Mouse (Mus musculus): Measurements from ENCODE around the gene Lgals1. TPM values are rescaled to one million over a fixed set of nuclear protein-coding genes. Genes with fewer than 3 reads are reported as not detected.

Gene Lgals1
- polyA plus RNA-seq, 1 experiment from 2014 or later, result 2,795 TPM

- ATAC-seq (ENCODE audit: insufficient number of reproducible peaks, low FRiP score, low TSS enrichment, low read depth), result no peak
- H3K9me3 ChIP-seq, result no peaks in the 10 kb centered on the region
- H3K4me3 ChIP-seq, result peak overlapping the region; percentile 50
- H3K27ac ChIP-seq, result peak overlapping the region; percentile 70
- peak overlapping the region; percentile 83 for H3K4me2 ChIP-seq
- peaks cover 16% of the 10 kb centered on the region for H3K4me1 ChIP-seq
- 0 out of 2 replicates have a peak overlapping the region, but pooled peaks have one; percentile 48 for H3K9ac ChIP-seq
- H3K27me3 ChIP-seq, result no peaks in the 10 kb centered on the region
- no peaks in the 10 kb centered on the region for H3K36me3 ChIP-seq
- 4% methylated on average over 11 of the region's 11 CpGs for WGBS
Measured at GRCm38 (mm10) chr15:78948152-78948725, 21.7 kb downstream of the Lgals1 start.

GRCm38 (mm10) chr15:78948883-78949282, 22.4 kb downstream of the Lgals1 start:
- Histone ChIP-seq H3K27me3 (no peaks in the 10 kb centered on the region), H3K27ac (no peak overlapping the region), H3K9ac (no peak overlapping the region), H3K36me3 (no peaks in the 10 kb centered on the region), H3K4me2 (peak overlapping the region; percentile 83; the same call in 1 of the 2 replicates), H3K9me3 (no peaks in the 10 kb centered on the region), H3K4me3 (no peak overlapping the region), H3K4me1 (peaks cover 16% of the 10 kb centered on the region)
- WGBS, result 96% methylated on average over 3 of the region's 3 CpGs
- ATAC-seq (ENCODE audit: insufficient number of reproducible peaks, low FRiP score, low TSS enrichment, low read depth), result no peak

GRCm38 (mm10) chr15:78955663-78956062, 29.1 kb downstream of the Lgals1 start:
- no peaks in the 10 kb centered on the region for H3K9me3 ChIP-seq
- no peak overlapping the region for H3K4me2 ChIP-seq
- H3K36me3 ChIP-seq, result peaks cover 3% of the 10 kb centered on the region; the same call in 1 of the 2 replicates
- H3K9ac ChIP-seq, result no peak overlapping the region
- 79% methylated on average over 3 of the region's 3 CpGs for WGBS
- peaks cover 12% of the 10 kb centered on the region for H3K4me1 ChIP-seq
- H3K27me3 ChIP-seq, result no peaks in the 10 kb centered on the region
- no peak for ATAC-seq (ENCODE audit: insufficient number of reproducible peaks, low FRiP score, low TSS enrichment, low read depth)
- H3K4me3 ChIP-seq, result no peak overlapping the region
- no peak overlapping the region for H3K27ac ChIP-seq

- Histone ChIP-seq H3K27ac (no peak overlapping the region), H3K36me3 (peaks cover 3% of the 10 kb centered on the region; the same call in 1 of the 2 replicates), H3K4me1 (peaks cover 12% of the 10 kb centered on the region), H3K27me3 (no peaks in the 10 kb centered on the region), H3K9me3 (no peaks in the 10 kb centered on the region), H3K4me2 (no peak overlapping the region), H3K9ac (no peak overlapping the region), H3K4me3 (no peak overlapping the region)
- 75% methylated on average over 4 of the region's 4 CpGs for WGBS
- ATAC-seq (ENCODE audit: insufficient number of reproducible peaks, low FRiP score, low TSS enrichment, low read depth), result no peak
Measured at GRCm38 (mm10) chr15:78956351-78956750, 29.8 kb downstream of the Lgals1 start.

GRCm38 (mm10) chr15:78957021-78957420, 30.5 kb downstream of the Lgals1 start:
- Histone ChIP-seq H3K4me2 (peak overlapping the region; percentile 17; the same call in 1 of the 2 replicates), H3K4me1 (peaks cover 12% of the 10 kb centered on the region), H3K9me3 (no peaks in the 10 kb centered on the region), H3K9ac (no peak overlapping the region), H3K27me3 (no peaks in the 10 kb centered on the region), H3K4me3 (no peak overlapping the region), H3K27ac (peak overlapping the region; percentile 61; the same call in 1 of the 2 replicates), H3K36me3 (peaks cover 10% of the 10 kb centered on the region; the same call in 1 of the 2 replicates)
- 37% methylated on average over 15 of the region's 15 CpGs for WGBS
- ATAC-seq (ENCODE audit: insufficient number of reproducible peaks, low FRiP score, low TSS enrichment, low read depth), result no peak

GRCm38 (mm10) chr15:78959537-78959936, 33.0 kb downstream of the Lgals1 start:
- Histone ChIP-seq H3K27me3 (no peaks in the 10 kb centered on the region), H3K27ac (no peak overlapping the region), H3K9ac (no peak overlapping the region), H3K4me2 (no peak overlapping the region), H3K9me3 (no peaks in the 10 kb centered on the region), H3K4me3 (no peak overlapping the region), H3K4me1 (peaks cover 21% of the 10 kb centered on the region), H3K36me3 (peaks cover 11% of the 10 kb centered on the region; the same call in 1 of the 2 replicates)
- ATAC-seq (ENCODE audit: insufficient number of reproducible peaks, low FRiP score, low TSS enrichment, low read depth), result no peak
- 83% methylated on average over 11 of the region's 11 CpGs for WGBS

- no peaks in the 10 kb centered on the region for H3K9me3 ChIP-seq
- WGBS, result 57% methylated on average over 4 of the region's 4 CpGs
- H3K4me2 ChIP-seq, result no peak overlapping the region
- H3K4me1 ChIP-seq, result peaks cover 21% of the 10 kb centered on the region
- no peak overlapping the region for H3K9ac ChIP-seq
- peaks cover 11% of the 10 kb centered on the region; the same call in 1 of the 2 replicates for H3K36me3 ChIP-seq
- ATAC-seq (ENCODE audit: insufficient number of reproducible peaks, low FRiP score, low TSS enrichment, low read depth), result no peak
- no peak overlapping the region for H3K27ac ChIP-seq
- H3K27me3 ChIP-seq, result no peaks in the 10 kb centered on the region
- no peak overlapping the region for H3K4me3 ChIP-seq
Measured at GRCm38 (mm10) chr15:78960088-78960487, 33.6 kb downstream of the Lgals1 start.

GRCm38 (mm10) chr15:78962885-78963284, 36.4 kb downstream of the Lgals1 start:
- Histone ChIP-seq H3K4me1 (peaks cover 9% of the 10 kb centered on the region), H3K36me3 (peaks cover 14% of the 10 kb centered on the region), H3K4me2 (no peak overlapping the region), H3K27me3 (no peaks in the 10 kb centered on the region), H3K9me3 (no peaks in the 10 kb centered on the region), H3K9ac (no peak overlapping the region), H3K4me3 (no peak overlapping the region), H3K27ac (no peak overlapping the region)
- ATAC-seq (ENCODE audit: insufficient number of reproducible peaks, low FRiP score, low TSS enrichment, low read depth), result no peak
- WGBS, result 49% methylated on average over 2 of the region's 2 CpGs

GRCm38 (mm10) chr15:78971626-78972025, 45.1 kb downstream of the Lgals1 start:
- no peak overlapping the region for H3K27ac ChIP-seq
- no peaks in the 10 kb centered on the region for H3K27me3 ChIP-seq
- H3K9ac ChIP-seq, result no peak overlapping the region
- no peak overlapping the region for H3K4me2 ChIP-seq
- 72% methylated on average over 6 of the region's 6 CpGs for WGBS
- H3K4me3 ChIP-seq, result no peak overlapping the region
- no peaks in the 10 kb centered on the region for H3K9me3 ChIP-seq
- no peak for ATAC-seq (ENCODE audit: insufficient number of reproducible peaks, low FRiP score, low TSS enrichment, low read depth)
- H3K36me3 ChIP-seq, result peaks cover 6% of the 10 kb centered on the region
- no peaks in the 10 kb centered on the region for H3K4me1 ChIP-seq

- 73% methylated on average over 7 of the region's 7 CpGs for WGBS
- Histone ChIP-seq H3K4me1 (peaks cover 14% of the 10 kb centered on the region), H3K27ac (no peak overlapping the region)
Measured at GRCm38 (mm10) chr15:78973950-78974349, 47.4 kb downstream of the Lgals1 start.

GRCm38 (mm10) chr15:78977676-78978159, 51.2 kb downstream of the Lgals1 start:
- 89% methylated on average over 8 of the region's 8 CpGs for WGBS
- H3K27me3 ChIP-seq, result no peaks in the 10 kb centered on the region
- ATAC-seq (ENCODE audit: insufficient number of reproducible peaks, low FRiP score, low TSS enrichment, low read depth), result no peak
- H3K4me3 ChIP-seq, result no peak overlapping the region
- H3K27ac ChIP-seq, result no peak overlapping the region
- peaks cover 33% of the 10 kb centered on the region for H3K4me1 ChIP-seq
- H3K9ac ChIP-seq, result no peak overlapping the region
- H3K36me3 ChIP-seq, result no peaks in the 10 kb centered on the region
- H3K9me3 ChIP-seq, result no peaks in the 10 kb centered on the region
- no peak overlapping the region for H3K4me2 ChIP-seq

More at GRCm38 (mm10) chr15:78973950-78974349, 47.4 kb downstream of the Lgals1 start:
- Histone ChIP-seq H3K36me3 (no peaks in the 10 kb centered on the region), H3K4me3 (no peak overlapping the region), H3K9ac (no peak overlapping the region), H3K4me2 (no peak overlapping the region), H3K9me3 (no peaks in the 10 kb centered on the region), H3K27me3 (no peaks in the 10 kb centered on the region)
- ATAC-seq (ENCODE audit: insufficient number of reproducible peaks, low FRiP score, low TSS enrichment, low read depth), result no peak; the same call in 1 of the 2 replicates

- no peaks in the 10 kb centered on the region for H3K9me3 ChIP-seq
- peak overlapping the region; percentile 65 for H3K27ac ChIP-seq
- H3K9ac ChIP-seq, result 0 out of 2 replicates have a peak overlapping the region, but pooled peaks have one; percentile 14
- 0 out of 2 replicates have a peak, but pooled peaks have one; percentile 37 for ATAC-seq (ENCODE audit: insufficient number of reproducible peaks, low FRiP score, low TSS enrichment, low read depth)
- no peaks in the 10 kb centered on the region for H3K36me3 ChIP-seq
- H3K4me1 ChIP-seq, result peaks cover 36% of the 10 kb centered on the region
- H3K27me3 ChIP-seq, result no peaks in the 10 kb centered on the region
- H3K4me3 ChIP-seq, result no peak overlapping the region
- WGBS, result 6% methylated on average over 4 of the region's 4 CpGs
- H3K4me2 ChIP-seq, result no peak overlapping the region
Measured at GRCm38 (mm10) chr15:78978875-78979274, 52.4 kb downstream of the Lgals1 start.
